Mouse (Mus musculus): ENCODE results near the gene Cbx4. TPM values are rescaled to one million over a fixed set of nuclear protein-coding genes. Genes with fewer than 3 reads are reported as not detected.
A peak's percentile ranks its signal among the peaks of the same experiment; 100 is the strongest.

The Cbx4 gene
- total RNA-seq, 2 experiments from 2014 or later, result 6.2 to 9.1 TPM

DNA sequence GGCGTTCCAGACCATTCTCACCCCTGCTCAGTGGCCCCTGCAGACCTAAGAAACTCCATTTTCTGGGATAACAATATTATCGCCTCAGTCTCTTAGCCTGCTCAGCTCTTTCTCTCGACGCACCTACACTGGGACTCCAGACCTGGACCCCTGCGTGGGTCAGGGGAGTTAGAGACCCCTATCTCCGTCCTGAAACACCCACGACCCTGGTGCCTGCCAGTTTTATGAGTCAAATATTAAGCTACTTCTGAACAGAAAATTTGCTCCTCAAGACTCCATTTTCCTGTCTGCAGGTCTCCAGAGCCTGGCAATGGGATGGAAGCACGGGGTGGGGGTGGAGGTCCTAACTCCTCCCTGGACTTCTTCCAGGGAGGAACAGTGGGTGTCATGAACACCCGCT, 28.7 kb downstream of the Cbx4 start:
- DNase-seq, result no peak

DNA sequence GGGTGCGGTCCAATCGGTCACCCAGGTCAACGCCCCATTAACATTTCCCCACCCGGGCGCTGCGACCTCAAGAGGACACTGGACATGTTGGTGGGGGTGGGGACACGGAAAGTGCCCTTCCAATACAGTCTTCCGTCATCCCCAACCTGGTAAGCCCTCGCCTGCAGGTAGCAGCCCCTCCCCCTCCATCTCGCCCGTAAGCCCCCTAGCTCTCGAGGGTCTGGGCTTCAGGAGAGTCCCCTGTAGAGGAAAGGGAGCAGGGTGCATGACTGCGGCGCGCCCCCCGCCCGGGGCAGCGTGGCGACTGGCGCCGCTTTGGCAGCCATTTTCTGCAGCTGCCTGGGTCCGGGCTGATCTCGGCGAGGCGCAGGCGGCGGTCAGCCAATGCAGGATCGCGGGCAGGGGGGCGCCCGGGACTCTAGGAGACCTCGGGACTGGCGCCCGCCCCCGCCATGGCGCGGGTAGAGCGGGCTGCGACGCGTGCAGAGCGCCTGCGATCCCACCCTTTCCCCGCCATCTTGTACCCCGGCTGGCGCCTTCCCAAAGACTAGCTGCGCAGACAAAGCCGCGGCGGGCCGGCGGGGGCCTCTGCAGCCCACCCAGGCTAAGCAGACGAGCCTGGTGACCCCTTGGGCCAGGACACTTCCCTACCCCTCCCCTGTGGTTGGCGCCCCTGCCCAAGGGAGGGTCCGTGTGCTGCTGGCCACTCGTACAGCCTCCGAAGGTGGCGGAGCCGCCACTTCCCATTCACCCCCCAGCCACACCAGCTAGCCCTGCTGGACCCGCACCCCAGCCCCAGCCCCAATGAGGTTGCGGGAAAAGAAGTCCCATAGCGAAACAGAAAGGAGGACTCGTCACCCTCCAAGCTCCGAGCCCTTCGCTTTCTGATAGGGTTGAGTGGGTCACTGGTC, 29.5 kb downstream of the Cbx4 start:
- DNase-seq, result peak; percentile 55

- DNase-seq, result no peak
These were observed 30.4 kb downstream of the Cbx4 start for GRCm38 (mm10) chr11:119055571-119056131.

GRCm38 (mm10) chr11:119054351-119055345, 31.4 kb downstream of the Cbx4 start:
- no peak for DNase-seq

DNA sequence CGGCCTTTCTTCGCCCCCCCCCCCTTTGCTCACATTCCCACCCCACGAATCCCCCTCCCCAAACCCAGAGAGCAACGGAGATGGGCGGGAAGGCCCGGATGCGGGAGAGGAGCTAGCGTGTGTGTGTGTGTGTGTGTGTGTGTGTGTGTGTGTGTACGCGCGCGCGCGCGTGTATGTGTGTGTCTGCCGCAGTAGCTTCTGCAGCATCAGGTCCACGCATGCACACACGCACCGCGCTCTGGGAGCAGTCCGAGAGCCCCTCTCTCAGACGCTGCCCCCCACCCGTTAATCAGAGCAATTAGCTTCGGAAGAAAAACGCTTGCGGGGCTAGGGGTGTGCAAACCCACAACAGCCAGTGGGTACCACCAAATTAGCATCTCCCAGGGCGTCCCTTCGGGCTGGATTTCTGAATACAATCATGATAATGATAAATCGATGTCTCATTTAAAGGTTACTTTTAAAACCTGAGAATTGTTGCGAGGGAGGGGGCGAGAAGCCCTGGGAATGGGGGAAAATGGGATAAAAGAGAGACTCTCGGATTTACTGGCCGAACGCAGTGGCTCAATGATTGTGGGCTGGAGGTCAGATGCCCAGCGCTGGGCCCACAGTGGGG, 32.2 kb downstream of the Cbx4 start:
- DNase-seq, result no peak

GRCm38 (mm10) chr11:119053257-119053670, 32.8 kb downstream of the Cbx4 start:
- no peak for DNase-seq

DNA sequence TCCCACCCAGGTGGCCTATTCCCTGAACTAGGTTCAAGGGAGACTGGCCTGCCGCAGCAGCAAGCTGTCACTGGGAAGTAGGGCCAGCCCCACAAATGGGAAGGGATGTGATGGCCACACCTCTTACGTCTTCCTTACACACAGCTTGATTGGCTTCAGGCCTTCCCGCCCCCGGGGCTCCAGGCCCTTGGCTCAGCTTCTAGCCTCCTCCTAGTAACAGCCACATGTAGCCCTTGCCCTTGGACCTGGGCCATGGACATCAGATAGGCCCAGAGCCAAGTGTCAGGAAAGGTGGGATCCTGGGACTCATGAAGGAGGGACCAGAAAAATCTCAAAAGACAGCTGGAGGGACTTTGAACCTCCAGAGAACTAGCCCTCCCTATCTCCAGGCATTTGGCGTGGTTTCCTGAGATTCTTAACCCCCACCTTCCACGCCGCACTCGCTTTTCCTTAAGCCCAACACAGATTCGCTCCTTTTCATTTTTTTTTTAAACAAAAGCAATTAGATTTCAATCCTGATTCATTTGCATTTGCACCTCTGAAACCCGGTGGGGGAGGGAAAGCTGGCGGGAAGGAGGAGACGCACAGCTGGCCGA, 33.3 kb downstream of the Cbx4 start:
- DNase-seq, result no peak

- DNase-seq, result no peak
These were observed 33.9 kb downstream of the Cbx4 start for GRCm38 (mm10) chr11:119051927-119052660.

DNA sequence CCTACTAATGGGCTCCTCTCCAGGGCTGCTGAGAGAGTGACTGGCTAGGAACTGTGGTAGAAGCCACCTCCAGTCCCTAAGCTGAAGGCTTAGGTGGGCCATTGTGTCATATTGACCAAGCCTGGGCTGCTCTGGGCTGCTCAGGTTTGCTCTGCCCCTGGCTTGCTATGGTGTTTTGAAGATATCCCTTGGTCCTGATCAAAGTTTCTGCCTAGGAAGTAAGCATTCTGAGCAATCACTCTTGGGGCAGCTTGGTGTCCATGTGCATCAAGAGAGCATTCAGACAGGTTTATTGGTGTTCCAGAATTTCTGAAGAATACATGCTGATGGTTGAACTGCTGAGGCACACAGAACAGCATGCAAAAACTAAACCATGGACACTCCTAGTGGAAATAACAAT, 34.6 kb downstream of the Cbx4 start:
- DNase-seq, result no peak

GRCm38 (mm10) chr11:119050361-119050760, 35.7 kb downstream of the Cbx4 start:
- DNase-seq, result no peak

DNA sequence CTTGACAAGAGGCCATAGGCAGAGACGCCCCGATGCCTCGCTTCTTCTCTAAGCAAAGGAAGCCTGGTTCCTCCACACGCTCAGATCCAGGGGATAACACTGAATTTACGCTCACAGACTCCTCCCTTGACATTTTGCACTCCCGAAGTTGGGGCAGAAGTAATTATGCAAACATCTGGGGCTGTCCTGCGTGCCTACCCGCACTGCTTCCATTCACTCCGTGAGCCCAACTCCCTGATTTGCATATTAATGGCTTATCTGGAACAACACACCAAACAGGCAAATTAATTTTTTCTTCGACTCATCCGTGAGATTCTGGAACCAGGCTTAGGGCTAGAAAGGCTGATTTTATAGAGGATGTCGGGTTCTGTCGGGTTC, 37.9 kb downstream of the Cbx4 start:
- DNase-seq, result no peak

GRCm38 (mm10) chr11:119047261-119048132, 38.5 kb downstream of the Cbx4 start:
- DNase-seq, result no peak

DNA sequence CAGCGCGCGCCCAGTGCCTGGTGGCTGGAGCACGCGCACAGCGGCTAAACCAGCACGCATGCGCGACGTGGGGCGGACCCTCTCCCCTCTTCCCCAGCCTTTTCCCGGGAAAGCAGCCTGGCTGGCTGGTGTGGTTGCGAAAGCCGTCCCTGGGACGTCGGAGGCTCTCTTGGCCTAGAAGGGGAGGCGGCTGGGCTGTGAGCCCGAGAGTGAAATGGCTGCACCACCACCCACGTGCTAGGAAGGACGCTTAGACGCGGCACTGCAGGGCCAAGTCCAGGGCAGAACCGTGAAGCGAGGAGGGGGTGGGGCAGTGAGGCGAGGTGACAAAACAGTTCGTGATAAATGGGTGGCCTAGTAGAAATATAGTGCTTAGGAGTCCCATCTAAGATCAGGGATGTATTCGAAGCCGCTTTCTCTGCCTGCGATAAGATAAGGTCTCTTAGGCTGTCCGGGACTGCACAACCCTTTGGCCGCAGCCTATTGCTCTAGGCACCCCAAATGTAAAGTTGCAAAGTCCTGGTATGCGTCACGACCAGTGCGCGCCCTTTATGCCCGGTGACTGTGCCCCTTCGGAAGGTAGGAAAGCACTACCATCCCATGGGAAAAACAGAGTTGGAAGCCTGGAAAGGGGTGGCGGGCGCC, 39.3 kb downstream of the Cbx4 start:
- no peak for DNase-seq

- no peak for DNase-seq
These were observed 41.3 kb downstream of the Cbx4 start for GRCm38 (mm10) chr11:119044551-119045337.

- no peak for DNase-seq
These were observed 42.1 kb downstream of the Cbx4 start for GRCm38 (mm10) chr11:119043761-119044550.

- DNase-seq, result no peak
These were observed 42.8 kb downstream of the Cbx4 start for GRCm38 (mm10) chr11:119043273-119043540.

DNA sequence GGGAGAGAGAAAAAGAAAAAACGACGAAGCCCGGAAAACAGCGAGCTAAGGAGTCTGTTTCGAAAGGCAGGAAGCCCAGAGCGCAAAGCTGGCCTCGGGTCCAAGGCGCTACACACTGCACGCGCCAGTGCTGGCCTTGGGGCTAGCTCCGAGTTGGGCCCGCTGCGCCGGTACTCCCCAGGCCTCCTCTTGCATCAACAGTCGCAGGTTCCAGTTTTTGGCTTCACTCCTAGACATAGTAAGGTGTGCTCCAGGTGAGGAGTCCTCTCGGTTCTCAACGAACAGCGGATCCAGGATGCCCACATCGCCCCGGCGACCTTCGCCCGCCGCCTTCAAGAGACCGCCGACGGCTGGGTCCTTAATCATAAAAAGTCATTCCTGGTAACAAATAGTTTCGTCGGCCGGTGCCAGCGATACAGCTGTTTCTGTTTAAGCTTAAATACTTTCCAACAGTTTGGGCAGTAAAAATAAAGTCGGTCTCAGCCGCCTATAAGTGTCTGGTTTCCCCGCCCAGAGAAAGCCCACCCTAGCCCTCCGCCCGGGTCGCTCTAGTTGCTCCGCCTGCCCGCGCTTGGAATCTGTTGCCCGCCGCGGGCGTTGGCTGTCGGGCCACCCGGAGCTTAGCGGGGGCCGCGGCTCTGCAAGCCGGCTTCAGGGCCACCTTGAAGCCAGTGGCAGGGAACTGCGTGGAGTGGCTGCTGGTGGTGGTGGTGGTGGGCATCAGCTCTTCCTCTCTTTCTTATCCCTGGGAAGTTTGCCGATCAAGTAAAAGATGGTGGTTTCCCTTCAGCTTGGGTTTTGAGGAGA, 43.4 kb downstream of the Cbx4 start:
- DNase-seq, result no peak

All from gastrocnemius, postnatal 10 days (tissue).